Mouse (Mus musculus) heart, embryonic 16.5 days (tissue): ENCODE measurements around the gene Lgals12. TPM values are rescaled to one million over a fixed set of nuclear protein-coding genes. Genes with fewer than 3 reads are reported as not detected.
A peak's percentile ranks its signal among the peaks of the same experiment; 100 is the strongest.

ENCODE experiments used
- ATAC-seq: fragments of 200-750 bp; cut with Nextera tagmentation; replicated peaks from 2 replicates; pipeline ENCODE4 v1.8.0; 2017; ENCODE audit warnings: moderate number of reproducible peaks; ENCODE audit not compliant: insufficient read depth, low FRiP score; ENCODE audit errors: extremely low read depth
- H3K27ac ChIP-seq: fragments of 300-500 bp; sonication (generic); 2 replicates; pipeline ENCODE4 v1.5.1; 2014; ENCODE audit warnings: mild to moderate bottlenecking, low read length, control low read depth, moderate library complexity
- H3K27me3 ChIP-seq: fragments of 300-500 bp; sonication (generic); 2 replicates; pipeline ENCODE4 v1.6.1; 2014; ENCODE audit warnings: low read length, mixed read lengths; ENCODE audit not compliant: control insufficient read depth, insufficient read depth
- H3K36me3 ChIP-seq: fragments of 300-500 bp; sonication (generic); 2 replicates; pipeline ENCODE4 v1.6.1; 2014; ENCODE audit not compliant: control insufficient read depth, insufficient read depth
- H3K4me1 ChIP-seq: fragments of 300-500 bp; sonication (generic); 2 replicates; pipeline ENCODE4 v1.6.1; 2014; ENCODE audit warnings: low read length, mixed read lengths; ENCODE audit not compliant: control insufficient read depth, insufficient read depth
- H3K4me2 ChIP-seq: fragments of 300-500 bp; sonication (generic); 2 replicates; pipeline ENCODE4 v1.6.1; 2014; ENCODE audit warnings: low read depth, mild to moderate bottlenecking, control low read depth, low read length
- H3K4me3 ChIP-seq: fragments of 300-500 bp; sonication (generic); 2 replicates; pipeline ENCODE4 v1.5.1; 2014; ENCODE audit warnings: mild to moderate bottlenecking, control low read depth, low read length
- H3K9ac ChIP-seq: fragments of 300-500 bp; sonication (generic); 2 replicates; pipeline ENCODE4 v1.6.1; 2014; ENCODE audit warnings: low read length, control low read depth
- H3K9me3 ChIP-seq: fragments of 300-500 bp; sonication (generic); replicated peaks from 2 replicates; pipeline ENCODE4 v1.6.1; 2016; ENCODE audit warnings: low read length; ENCODE audit not compliant: control insufficient read depth
- WGBS: fragments of 180-500 bp; shearing (Covaris S2); extraction: QIAGEN DNeasy Blood & Tissue Kit; methylation state at CpG from one replicate; pipeline ENCODE4 v1.1.7; 2014; 5-methylcytosine and 5-hydroxymethylcytosine counted together
- polyA plus RNA-seq: library from polyadenylated mRNA; unstranded; fragments of >200 nt; fragmentation: Nextera tagmentation; extraction: Ambion mirVana; gene quantifications from 2 replicates; pipeline ENCODE4 v1.2.1, GENCODE M21; 2015

Gene Lgals12
- polyA plus RNA-seq, 1 experiment from 2014 or later: 0.20 TPM

GRCm38 (mm10) chr19:7569650-7570049 lies 37.3 kb downstream of the Lgals12 start:
- no peaks in the 10 kb centered on the region for H3K27me3 ChIP-seq
- H3K9ac ChIP-seq: no peak overlapping the region
- H3K9me3 ChIP-seq: no peaks in the 10 kb centered on the region
- H3K4me1 ChIP-seq: no peaks in the 10 kb centered on the region
- no peaks in the 10 kb centered on the region for H3K36me3 ChIP-seq
- no peak overlapping the region for H3K4me3 ChIP-seq
- ATAC-seq: no peak
- H3K4me2 ChIP-seq: no peak overlapping the region
- no peak overlapping the region for H3K27ac ChIP-seq
- WGBS: 77% methylated on average over 5 of the region's 5 CpGs

- H3K4me1 ChIP-seq: no peaks in the 10 kb centered on the region
- H3K4me3 ChIP-seq: no peak overlapping the region
- H3K9ac ChIP-seq: no peak overlapping the region
- H3K4me2 ChIP-seq: no peak overlapping the region
- WGBS: 50% methylated on average over 3 of the region's 3 CpGs
- H3K27me3 ChIP-seq: no peaks in the 10 kb centered on the region
- no peak overlapping the region for H3K27ac ChIP-seq
- no peaks in the 10 kb centered on the region for H3K9me3 ChIP-seq
- no peaks in the 10 kb centered on the region for H3K36me3 ChIP-seq
- no peak for ATAC-seq
Measured at GRCm38 (mm10) chr19:7568364-7568763, 38.6 kb downstream of the Lgals12 start.

GRCm38 (mm10) chr19:7566826-7567225 lies 40.2 kb downstream of the Lgals12 start:
- Histone ChIP-seq H3K36me3 (no peaks in the 10 kb centered on the region), H3K9me3 (no peaks in the 10 kb centered on the region), H3K9ac (no peak overlapping the region), H3K27ac (no peak overlapping the region), H3K4me2 (no peak overlapping the region), H3K4me3 (no peak overlapping the region), H3K27me3 (no peaks in the 10 kb centered on the region), H3K4me1 (no peaks in the 10 kb centered on the region)
- no peak for ATAC-seq
- WGBS: 71% methylated on average over 3 of the region's 3 CpGs

- no peak overlapping the region for H3K4me3 ChIP-seq
- H3K27me3 ChIP-seq: no peaks in the 10 kb centered on the region
- no peak overlapping the region for H3K9ac ChIP-seq
- H3K9me3 ChIP-seq: no peaks in the 10 kb centered on the region
- H3K27ac ChIP-seq: no peak overlapping the region
- H3K4me2 ChIP-seq: no peak overlapping the region
- 79% methylated on average over 1 of the region's 1 CpGs for WGBS
- H3K4me1 ChIP-seq: no peaks in the 10 kb centered on the region
- H3K36me3 ChIP-seq: no peaks in the 10 kb centered on the region
- ATAC-seq: no peak
Measured at GRCm38 (mm10) chr19:7564457-7564856, 42.5 kb downstream of the Lgals12 start.

- ATAC-seq: no peak
- Histone ChIP-seq H3K27me3 (no peaks in the 10 kb centered on the region), H3K36me3 (no peaks in the 10 kb centered on the region), H3K9ac (no peak overlapping the region), H3K4me2 (no peak overlapping the region), H3K4me3 (no peak overlapping the region), H3K27ac (no peak overlapping the region), H3K4me1 (0 out of 2 replicates have a peak, but pooled peaks cover 3% of the 10 kb centered on the region), H3K9me3 (no peaks in the 10 kb centered on the region)
- WGBS: 88% methylated on average over 2 of the region's 2 CpGs
Measured at GRCm38 (mm10) chr19:7563676-7564075, 43.3 kb downstream of the Lgals12 start.

GRCm38 (mm10) chr19:7562601-7563129 lies 44.3 kb downstream of the Lgals12 start:
- 73% methylated on average over 10 of the region's 10 CpGs for WGBS
- Histone ChIP-seq H3K4me1 (peaks cover 3% of the 10 kb centered on the region; the same call in 1 of the 2 replicates), H3K36me3 (no peaks in the 10 kb centered on the region), H3K9me3 (no peaks in the 10 kb centered on the region), H3K4me3 (no peak overlapping the region), H3K9ac (no peak overlapping the region), H3K27me3 (no peaks in the 10 kb centered on the region), H3K4me2 (no peak overlapping the region), H3K27ac (no peak overlapping the region)
- no peak for ATAC-seq

GRCm38 (mm10) chr19:7561456-7561855 lies 45.5 kb downstream of the Lgals12 start:
- ATAC-seq: no peak
- Histone ChIP-seq H3K4me2 (no peak overlapping the region), H3K4me1 (peaks cover 3% of the 10 kb centered on the region; the same call in 1 of the 2 replicates), H3K27ac (no peak overlapping the region), H3K27me3 (no peaks in the 10 kb centered on the region), H3K36me3 (no peaks in the 10 kb centered on the region), H3K9me3 (no peaks in the 10 kb centered on the region), H3K9ac (no peak overlapping the region), H3K4me3 (no peak overlapping the region)
- 59% methylated on average over 3 of the region's 3 CpGs for WGBS

- no peak for ATAC-seq
- Histone ChIP-seq H3K9me3 (no peaks in the 10 kb centered on the region), H3K27ac (no peak overlapping the region), H3K4me3 (no peak overlapping the region), H3K27me3 (no peaks in the 10 kb centered on the region), H3K4me1 (peaks cover 3% of the 10 kb centered on the region; the same call in 1 of the 2 replicates), H3K36me3 (no peaks in the 10 kb centered on the region), H3K9ac (no peak overlapping the region), H3K4me2 (no peak overlapping the region)
- WGBS: 48% methylated on average over 4 of the region's 4 CpGs
Measured at GRCm38 (mm10) chr19:7559986-7560385, 47.0 kb downstream of the Lgals12 start.

- H3K27me3 ChIP-seq: no peaks in the 10 kb centered on the region
- no peaks in the 10 kb centered on the region for H3K9me3 ChIP-seq
- ATAC-seq: no peak
- WGBS: 66% methylated on average over 4 of the region's 4 CpGs
- H3K4me2 ChIP-seq: peak overlapping the region; percentile 67
- no peaks in the 10 kb centered on the region for H3K36me3 ChIP-seq
- H3K4me1 ChIP-seq: peaks cover 3% of the 10 kb centered on the region; the same call in 1 of the 2 replicates
- H3K27ac ChIP-seq: no peak overlapping the region
- peak overlapping the region; percentile 67 for H3K4me3 ChIP-seq
- peak overlapping the region; percentile 73 for H3K9ac ChIP-seq
Measured at GRCm38 (mm10) chr19:7558675-7559074, 48.3 kb downstream of the Lgals12 start.
